Mouse (Mus musculus) heart, adult 2 months (tissue): ENCODE measurements at regions not wholly inside any gene's neighbourhood (a gene's known extent, or its start where the extent isn't known, plus 50 kb on each side); places are given as distances from the start of the nearest gene placed in this dataset.

Experiments used
- CTCF ChIP-seq: fragments of 200-600 bp; IDR thresholded peaks from 2 replicates; pipeline ENCODE4 v1.8.1; 2022; ENCODE audit warnings: antibody characterized with exemption, mild to moderate bottlenecking, moderate library complexity
- EP300 ChIP-seq: fragments of 200-500 bp; IDR thresholded peaks from 2 replicates; pipeline ENCODE4 v1.6.1; 2011; ENCODE audit warnings: low read depth, low read length, control low read depth; ENCODE audit not compliant: insufficient read depth
- POLR2A ChIP-seq: fragments of 200-500 bp; IDR thresholded peaks from 2 replicates; pipeline ENCODE4 v1.6.1; 2011; ENCODE audit warnings: mild to moderate bottlenecking, low read depth, low read length, control low read depth; ENCODE audit not compliant: insufficient read depth

GRCm38 (mm10) chr7:37336171-37336850 is 437.1 kb downstream of the Zfp536 start:
- TF ChIP-seq CTCF (no peak), EP300 (no peak), POLR2A (no peak)
